Mouse (Mus musculus) kidney, postnatal 0 days (tissue): ENCODE data around the gene Adcy1. TPM values are rescaled to one million over a fixed set of nuclear protein-coding genes. Genes with fewer than 3 reads are reported as not detected.

Source experiments
- ATAC-seq: fragments of 200-750 bp; cut with Nextera tagmentation; replicated peaks from 2 replicates; pipeline ENCODE4 v1.8.0; 2017; ENCODE audit warnings: low read depth, moderate number of reproducible peaks, moderate TSS enrichment, moderate library complexity; ENCODE audit not compliant: low FRiP score
- DNase-seq: peaks from one replicate; pipeline ENCODE4 v3.0.0-alpha.2; 2016; ENCODE audit warnings: low spot score
- H3K27ac ChIP-seq: fragments of 300-500 bp; sonication (generic); 2 replicates; pipeline ENCODE4 v1.5.1; 2014; ENCODE audit warnings: mild to moderate bottlenecking
- H3K27me3 ChIP-seq: fragments of 300-500 bp; sonication (generic); 2 replicates; pipeline ENCODE4 v1.6.1; 2014; ENCODE audit warnings: low read length, mixed read lengths; ENCODE audit not compliant: insufficient read depth
- H3K36me3 ChIP-seq: fragments of 300-500 bp; sonication (generic); 2 replicates; pipeline ENCODE4 v1.6.1; 2014; ENCODE audit warnings: low read length, mixed read lengths; ENCODE audit not compliant: insufficient read depth
- H3K4me1 ChIP-seq: fragments of 300-500 bp; sonication (generic); replicated peaks from 2 replicates; pipeline ENCODE4 v1.6.1; 2014; ENCODE audit warnings: antibody characterized with exemption, low read length, mixed read lengths; ENCODE audit not compliant: insufficient read depth
- H3K4me2 ChIP-seq: fragments of 300-500 bp; sonication (generic); 2 replicates; pipeline ENCODE4 v1.6.1; 2014; ENCODE audit warnings: mild to moderate bottlenecking, low read length, moderate library complexity, mixed read lengths
- H3K4me3 ChIP-seq: fragments of 300-500 bp; sonication (generic); replicated peaks from 2 replicates; pipeline ENCODE4 v1.5.1; 2014; ENCODE audit warnings: low read depth, low read length
- H3K9ac ChIP-seq: fragments of 300-500 bp; sonication (generic); 2 replicates; pipeline ENCODE4 v1.6.1; 2014; ENCODE audit warnings: low read depth, low read length
- H3K9me3 ChIP-seq: fragments of 300-500 bp; sonication (generic); replicated peaks from 2 replicates; pipeline ENCODE4 v1.6.1; 2016; ENCODE audit warnings: low read length, inconsistent platforms, mixed read lengths
- CTCF ChIP-seq: IDR thresholded peaks from 2 replicates; pipeline ENCODE4 v1.5.1; 2016; ENCODE audit warnings: antibody characterized with exemption, low read depth, mild to moderate bottlenecking, moderate library complexity
- WGBS: fragments of 180-500 bp; shearing (Covaris S2); extraction: QIAGEN DNeasy Blood & Tissue Kit; methylation state at CpG from one replicate; pipeline ENCODE4 v1.1.7; 2014; 5-methylcytosine and 5-hydroxymethylcytosine counted together
- polyA plus RNA-seq: library from polyadenylated mRNA; unstranded; fragments of >200 nt; fragmentation: Nextera tagmentation; extraction: Ambion mirVana; gene quantifications from 2 replicates; pipeline ENCODE4 v1.2.1, GENCODE M21; 2015

Gene Adcy1
- polyA plus RNA-seq, 1 experiment from 2014 or later = 1.8 TPM

DNA sequence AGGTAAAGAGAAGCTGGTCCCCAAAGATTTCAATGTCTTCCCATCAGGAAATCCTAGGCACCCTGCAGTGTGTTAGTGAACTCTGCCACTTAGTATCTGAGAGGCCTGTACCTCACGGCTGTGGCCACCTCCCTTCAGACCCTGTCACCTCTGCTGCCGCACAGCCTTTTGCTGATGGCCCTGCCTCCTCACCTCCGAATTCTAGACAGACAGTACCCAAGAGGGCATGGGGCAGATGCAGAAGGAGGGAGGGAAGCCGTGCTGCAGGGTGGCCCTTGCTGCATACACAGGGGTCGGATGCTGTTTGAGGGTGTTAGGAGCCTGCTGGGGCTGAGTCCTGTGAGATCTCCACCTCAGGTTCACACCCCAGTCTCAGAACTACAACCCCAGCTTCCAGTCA is 2.6 kb downstream of the Adcy1 start:
- TF ChIP-seq CTCF = no peak
- H3K27me3 ChIP-seq = peaks cover 26% of the 10 kb centered on the region
- DNase-seq (no peak), ATAC-seq (no peak)
- H3K4me3 ChIP-seq = no peak overlapping the region
- H3K4me2 ChIP-seq = no peak overlapping the region
- H3K36me3 ChIP-seq = no peaks in the 10 kb centered on the region
- no peaks in the 10 kb centered on the region for H3K9me3 ChIP-seq
- 60% methylated on average over 5 of the region's 5 CpGs for WGBS
- H3K27ac ChIP-seq = no peak overlapping the region
- no peak overlapping the region for H3K9ac ChIP-seq
- H3K4me1 ChIP-seq = peaks cover 8% of the 10 kb centered on the region

- 72% methylated on average over 4 of the region's 4 CpGs for WGBS
Measured at GRCm38 (mm10) chr11:7067263-7067662, 4.0 kb downstream of the Adcy1 start.

GRCm38 (mm10) chr11:7068479-7069235 is 5.4 kb downstream of the Adcy1 start:
- ATAC-seq = no peak
- DNase-seq = no peak
- no peaks in the 10 kb centered on the region for H3K9me3 ChIP-seq
- H3K9ac ChIP-seq = no peak overlapping the region
- H3K4me3 ChIP-seq = no peak overlapping the region
- TF ChIP-seq CTCF = no peak
- H3K27ac ChIP-seq = no peak overlapping the region
- WGBS = 80% methylated on average over 12 of the region's 12 CpGs
- H3K27me3 ChIP-seq = peaks cover 13% of the 10 kb centered on the region
- H3K36me3 ChIP-seq = no peaks in the 10 kb centered on the region
- H3K4me2 ChIP-seq = no peak overlapping the region
- H3K4me1 ChIP-seq = peaks cover 8% of the 10 kb centered on the region

More at GRCm38 (mm10) chr11:7067263-7067662, 4.0 kb downstream of the Adcy1 start:
- peaks cover 17% of the 10 kb centered on the region for H3K27me3 ChIP-seq
- DNase-seq (no peak), ATAC-seq (no peak)
- no peak for TF ChIP-seq CTCF
- no peak overlapping the region for H3K4me3 ChIP-seq
- no peaks in the 10 kb centered on the region for H3K9me3 ChIP-seq
- no peak overlapping the region for H3K4me2 ChIP-seq
- no peak overlapping the region for H3K9ac ChIP-seq
- peaks cover 8% of the 10 kb centered on the region for H3K4me1 ChIP-seq
- no peak overlapping the region for H3K27ac ChIP-seq
- H3K36me3 ChIP-seq = no peaks in the 10 kb centered on the region

GRCm38 (mm10) chr11:7069762-7070161 is 6.5 kb downstream of the Adcy1 start:
- Histone ChIP-seq H3K4me1 (no peaks in the 10 kb centered on the region; the same call in 1 of the 2 replicates), H3K9ac (no peak overlapping the region), H3K9me3 (no peaks in the 10 kb centered on the region), H3K27me3 (peaks cover 8% of the 10 kb centered on the region), H3K36me3 (no peaks in the 10 kb centered on the region), H3K4me3 (no peak overlapping the region), H3K4me2 (no peak overlapping the region), H3K27ac (no peak overlapping the region)
- ATAC-seq (no peak), DNase-seq (no peak)
- TF ChIP-seq CTCF = no peak
- WGBS = 92% methylated on average over 4 of the region's 4 CpGs

DNA sequence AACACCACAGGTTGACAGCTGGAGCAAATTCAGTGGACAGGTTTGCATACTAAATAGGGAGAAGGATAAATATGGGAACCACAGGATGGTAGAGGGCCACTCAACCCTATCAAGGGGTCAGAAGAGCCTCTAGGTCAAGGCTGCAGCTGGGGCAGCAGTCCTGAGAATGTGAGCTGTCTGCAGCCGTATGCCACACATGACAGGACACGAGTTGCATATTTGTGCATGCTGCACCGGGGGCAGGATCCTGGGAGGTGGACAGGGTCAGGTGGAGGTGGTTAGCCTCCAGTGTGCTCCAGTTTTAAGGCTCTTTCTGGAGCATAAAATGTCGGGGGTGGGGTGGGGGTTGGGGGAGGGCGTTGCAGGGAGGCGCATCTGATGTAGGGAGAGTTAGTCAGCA is 8.3 kb downstream of the Adcy1 start:
- Histone ChIP-seq H3K9ac (no peak overlapping the region), H3K27me3 (no peaks in the 10 kb centered on the region), H3K27ac (no peak overlapping the region; the same call in 1 of the 2 replicates), H3K4me3 (no peak overlapping the region), H3K9me3 (no peaks in the 10 kb centered on the region), H3K4me1 (no peaks in the 10 kb centered on the region), H3K36me3 (no peaks in the 10 kb centered on the region), H3K4me2 (no peak overlapping the region)
- WGBS = 37% methylated on average over 6 of the region's 6 CpGs
- ATAC-seq (peak; percentile 37; the same call in 1 of the 2 replicates), DNase-seq (no peak)
- TF ChIP-seq CTCF = no peak

DNA sequence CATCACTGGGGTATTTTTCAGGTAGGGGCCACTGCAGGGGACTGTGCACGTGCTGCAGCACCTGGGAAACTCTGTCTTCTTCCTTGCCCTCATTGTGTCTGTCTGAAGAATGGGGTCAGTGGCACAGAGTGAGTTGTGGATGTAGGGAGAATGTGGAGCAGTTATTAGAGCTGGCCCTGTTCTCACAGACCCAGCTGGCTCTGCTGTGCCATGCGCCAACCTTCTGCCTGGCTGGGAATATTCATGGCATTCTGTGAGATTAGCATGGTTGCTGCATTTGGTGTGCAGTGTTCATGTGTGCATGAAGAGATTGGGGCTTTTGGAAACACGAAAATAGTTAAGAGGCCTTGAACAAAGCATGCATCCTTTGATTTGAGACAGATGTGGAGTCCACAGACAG is 10.3 kb downstream of the Adcy1 start:
- Histone ChIP-seq H3K36me3 (no peaks in the 10 kb centered on the region), H3K9me3 (no peaks in the 10 kb centered on the region), H3K27ac (no peak overlapping the region), H3K27me3 (no peaks in the 10 kb centered on the region), H3K4me2 (no peak overlapping the region), H3K9ac (no peak overlapping the region), H3K4me1 (no peaks in the 10 kb centered on the region), H3K4me3 (no peak overlapping the region)
- 87% methylated on average over 3 of the region's 3 CpGs for WGBS
- DNase-seq = no peak
- no peak for ATAC-seq
- TF ChIP-seq CTCF = no peak
